Mouse (Mus musculus): ENCODE measurements around the gene Rdh16f2.
"Not testable (repeated sequence)": the region's sequence is repeated elsewhere in the genome, so short reads cannot be mapped to it uniquely, and the experiment has no call there.

Rdh16f2 gene

DNA sequence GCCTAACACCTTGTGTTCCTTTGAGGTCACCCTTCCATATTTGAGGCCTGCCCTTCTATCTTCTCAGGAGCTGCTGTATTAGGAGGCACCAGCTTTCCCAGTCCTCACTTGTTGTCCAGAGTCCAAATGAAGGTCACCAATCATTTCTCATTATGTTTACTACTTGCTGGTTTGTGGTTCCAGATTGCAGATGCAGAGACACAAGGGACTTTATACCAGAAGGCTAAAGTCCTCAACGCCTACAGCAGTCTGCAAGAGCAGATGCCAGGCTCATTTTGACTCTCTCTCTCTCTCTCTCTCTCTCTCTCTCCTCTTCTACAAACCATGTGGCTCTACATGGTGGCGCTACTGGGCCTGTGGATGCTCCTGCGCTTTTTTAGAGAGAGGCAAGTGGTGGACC, at the start of gene Rdh16f2:
Rdh16f2 (plus strand) TSS at position 243 of the 400 bp plus-strand sequence.
- CTCF ChIA-PET = no interaction called here

DNA sequence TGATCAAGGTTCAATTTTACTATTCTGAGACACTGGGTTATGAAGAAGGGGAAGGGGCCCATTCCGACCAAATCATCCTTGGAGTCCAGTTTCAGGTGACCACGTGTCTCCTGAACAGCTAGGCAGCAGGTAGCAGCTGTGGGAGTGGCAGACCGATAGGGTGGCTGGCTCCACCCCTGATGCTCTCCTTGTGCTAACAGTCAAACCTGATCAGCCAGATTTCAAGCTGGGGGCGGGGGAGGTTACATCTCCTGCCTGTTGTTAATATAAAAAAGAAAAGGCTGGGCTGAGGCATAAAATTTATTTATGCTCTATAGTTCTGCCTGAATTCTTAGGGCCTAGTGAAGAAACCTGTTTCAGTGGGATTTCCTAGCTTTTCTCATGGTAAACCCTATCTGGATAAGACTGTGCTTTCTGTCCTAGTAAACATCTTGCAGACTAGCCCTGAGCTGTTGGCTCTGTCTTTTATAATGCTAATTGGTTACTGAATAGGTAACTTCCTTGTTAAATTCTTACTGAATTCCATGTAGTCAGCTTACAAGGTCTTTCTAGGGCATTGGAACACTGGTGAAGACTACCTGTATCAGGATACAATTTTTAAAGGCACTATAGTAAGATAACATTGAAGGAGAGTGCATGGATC, 48.9 kb upstream of the Rdh16f2 start:
- CTCF ChIA-PET = not testable (repeated sequence)

DNA sequence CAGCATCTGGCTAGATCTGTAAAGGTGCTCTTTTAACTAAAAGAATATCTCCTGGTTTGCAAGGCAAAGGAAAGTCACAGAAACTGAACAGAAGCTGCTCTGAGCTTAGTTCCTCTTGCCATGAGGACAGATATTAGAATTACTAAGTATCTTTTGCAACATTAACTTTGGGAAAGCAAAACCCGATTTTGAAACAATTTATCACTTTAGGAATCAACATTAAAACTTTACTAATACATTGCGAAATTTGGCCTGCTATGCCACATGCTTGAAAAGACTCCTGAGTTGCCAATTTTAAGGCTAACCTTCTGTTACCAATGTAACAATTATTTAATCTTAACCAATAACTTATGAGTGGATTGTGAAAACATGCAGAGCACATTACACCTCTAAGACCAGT, 44.5 kb upstream of the Rdh16f2 start:
- CTCF ChIA-PET = not testable (repeated sequence)

DNA sequence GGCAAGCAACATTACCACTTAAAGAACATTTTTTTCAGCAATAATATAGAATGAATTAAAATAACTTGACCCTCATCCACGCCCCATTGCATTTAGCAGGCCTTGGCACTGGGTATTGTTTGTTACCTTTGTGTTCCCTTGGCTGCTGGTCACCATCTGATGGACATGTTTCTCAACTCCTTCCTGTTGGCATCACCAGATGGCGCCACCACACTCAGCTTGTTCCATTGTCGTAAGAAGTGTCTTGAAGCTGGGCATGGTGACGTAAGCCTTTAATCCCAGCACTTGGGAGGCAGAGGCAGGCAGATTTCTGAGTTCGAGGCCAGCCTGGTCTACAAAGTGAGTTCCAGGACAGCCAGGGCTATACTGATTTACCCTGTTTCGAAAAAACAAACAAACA, 40.9 kb upstream of the Rdh16f2 start:
- CTCF ChIA-PET = no interaction called here

DNA sequence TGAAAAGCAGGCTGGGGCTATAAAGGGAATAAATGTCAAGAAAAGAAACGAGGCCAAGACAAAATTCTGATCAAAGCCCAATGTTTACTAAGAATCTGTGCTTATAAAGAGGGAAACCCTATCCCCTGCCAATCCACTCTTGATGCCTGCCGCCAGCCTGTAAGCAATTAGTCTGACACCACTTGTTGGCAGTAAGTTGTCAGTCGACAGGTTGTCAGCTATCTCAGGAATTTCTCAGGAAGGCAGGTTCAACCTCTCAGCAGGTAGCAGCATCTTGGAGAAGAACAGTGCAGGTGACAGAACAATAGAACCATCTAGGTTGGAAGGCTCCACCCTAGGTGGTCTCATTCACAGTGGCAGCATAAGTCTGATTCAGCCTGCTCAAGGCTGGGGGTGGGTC, 37.2 kb upstream of the Rdh16f2 start:
- CTCF ChIA-PET = no interaction called here

DNA sequence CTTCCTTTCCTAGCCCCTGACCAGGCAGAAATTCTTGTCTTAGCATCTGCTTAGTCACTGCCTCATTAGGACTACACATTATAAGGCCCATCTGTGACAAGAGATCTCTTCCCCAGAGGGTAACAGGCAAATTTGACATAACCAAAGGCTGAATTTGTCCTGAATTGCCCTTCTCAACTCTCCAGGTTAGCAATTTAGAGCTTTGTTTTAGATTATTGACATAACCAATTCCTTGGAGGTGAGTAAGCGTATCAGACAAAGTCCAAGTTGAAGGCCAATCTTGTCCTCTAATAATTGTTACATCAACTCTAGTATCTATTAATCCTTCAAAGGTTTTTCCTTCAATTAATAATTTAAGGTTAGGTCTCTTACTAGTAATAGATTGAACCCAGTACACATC, 32.1 kb upstream of the Rdh16f2 start:
- CTCF ChIA-PET = not testable (repeated sequence)

DNA sequence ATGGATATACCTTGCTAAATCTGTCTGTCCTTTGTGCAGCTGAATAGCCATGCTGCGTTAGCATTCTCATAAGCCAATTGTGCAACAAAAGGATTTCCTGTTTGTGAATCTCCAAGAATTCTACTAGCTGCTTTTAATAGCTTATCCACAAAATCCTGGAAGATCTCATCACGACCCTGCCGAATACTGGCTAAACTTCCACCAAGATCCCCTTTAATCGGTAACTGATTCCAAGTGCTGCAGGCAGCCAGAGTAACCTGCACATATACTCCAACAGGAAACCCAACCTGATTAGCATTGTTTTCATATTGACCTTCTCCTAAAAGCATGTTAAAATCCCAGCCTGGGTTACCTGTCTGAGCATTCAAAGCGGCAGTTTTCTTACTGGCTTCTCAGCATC, 31.0 kb upstream of the Rdh16f2 start:
- CTCF ChIA-PET = no interaction called here

DNA sequence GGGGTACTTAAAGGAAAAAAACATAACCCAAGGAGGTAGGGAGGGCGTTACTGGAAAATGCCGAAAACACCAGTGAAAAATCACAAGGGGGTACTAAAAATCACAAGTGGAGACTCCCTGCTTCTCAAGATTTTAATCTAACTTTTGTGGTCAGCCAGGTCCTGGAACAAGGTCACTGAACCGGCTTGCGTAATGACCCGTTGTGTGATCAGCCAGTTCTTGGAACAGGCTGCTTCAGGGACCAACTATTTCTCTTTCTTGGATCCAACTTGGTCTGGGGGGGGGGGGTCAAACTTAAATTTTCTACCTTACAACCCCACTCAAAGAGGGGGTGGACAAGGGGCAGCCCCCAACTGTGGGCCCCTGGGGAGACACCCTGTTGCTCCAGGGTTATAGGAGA, 28.5 kb upstream of the Rdh16f2 start:
- CTCF ChIA-PET = not testable (repeated sequence)

DNA sequence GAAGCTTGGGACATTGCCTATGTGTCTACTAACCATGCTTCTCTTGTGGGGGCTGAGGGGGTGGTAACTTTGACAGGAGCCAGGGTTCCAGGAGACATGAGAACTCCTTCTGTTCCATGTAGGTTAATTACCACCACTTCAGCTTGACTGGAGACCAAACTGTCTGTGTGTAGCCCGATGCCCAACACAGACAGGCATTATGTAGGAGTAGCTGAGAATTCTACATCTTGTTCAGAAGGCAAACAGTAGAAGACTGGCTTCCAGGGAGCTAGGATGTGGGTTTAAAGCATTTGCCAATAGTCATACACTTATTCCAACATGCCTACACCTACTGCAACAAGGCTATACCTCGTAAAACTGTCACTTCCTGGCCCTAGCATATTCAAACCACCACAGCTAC, 27.7 kb upstream of the Rdh16f2 start:
- CTCF ChIA-PET = no interaction called here

DNA sequence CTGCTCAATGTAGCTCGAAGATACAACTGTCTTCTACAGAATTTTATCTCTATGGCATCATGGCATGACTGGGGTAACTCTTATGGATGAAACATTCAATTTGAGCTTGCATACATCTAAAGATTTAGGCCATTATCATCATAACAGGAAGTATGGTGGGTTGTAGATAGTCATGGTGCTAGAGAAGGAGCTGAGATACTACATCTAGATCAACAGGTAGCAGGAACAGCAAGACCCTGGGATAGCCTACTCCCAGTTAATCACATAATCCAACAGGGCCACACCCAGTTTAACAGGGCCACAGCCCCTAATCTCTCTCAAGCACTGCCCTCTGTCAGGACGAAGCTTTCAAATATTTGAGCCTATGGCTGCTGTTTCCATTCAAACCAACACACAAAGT, 25.5 kb upstream of the Rdh16f2 start:
- CTCF ChIA-PET = no interaction called here

DNA sequence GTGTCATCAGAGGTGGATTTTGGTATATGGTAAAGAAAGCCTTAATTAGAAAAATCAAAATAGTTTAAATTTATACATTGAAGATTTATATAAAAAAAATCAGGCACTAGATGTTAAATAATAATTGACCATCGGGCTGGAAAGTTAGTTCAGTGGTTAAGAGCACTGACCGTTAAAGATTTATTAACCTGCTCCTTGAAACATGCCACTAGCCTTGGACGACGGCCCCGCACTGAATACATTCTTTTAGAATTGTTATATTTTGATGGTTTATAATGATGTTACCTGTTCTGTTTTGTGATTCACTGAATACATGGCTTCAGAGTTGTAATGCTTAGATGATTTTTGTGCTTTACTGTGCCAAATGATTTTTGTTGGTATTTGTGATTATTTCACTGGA, 20.3 kb upstream of the Rdh16f2 start:
- CTCF ChIA-PET = not testable (repeated sequence)

DNA sequence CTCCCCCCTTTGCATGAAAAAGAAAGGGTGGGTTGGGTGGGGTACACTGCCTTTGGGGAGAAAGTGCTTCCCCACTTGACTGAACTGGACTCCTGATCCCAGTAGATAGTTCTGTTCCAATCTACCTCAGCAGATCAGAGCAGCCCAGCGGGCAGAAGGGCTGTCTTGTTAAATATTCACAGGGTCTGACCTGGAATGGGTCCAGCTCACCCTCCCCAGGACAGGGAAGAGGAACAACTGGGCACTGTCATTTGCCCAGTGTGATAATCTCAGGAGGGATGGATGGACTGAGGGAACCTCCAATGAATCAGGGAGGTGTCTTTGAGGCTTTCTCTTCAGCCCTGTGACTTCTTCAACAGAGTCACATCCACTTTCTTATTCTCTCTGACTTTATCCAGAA, 18.2 kb upstream of the Rdh16f2 start:
- CTCF ChIA-PET = no interaction called here

DNA sequence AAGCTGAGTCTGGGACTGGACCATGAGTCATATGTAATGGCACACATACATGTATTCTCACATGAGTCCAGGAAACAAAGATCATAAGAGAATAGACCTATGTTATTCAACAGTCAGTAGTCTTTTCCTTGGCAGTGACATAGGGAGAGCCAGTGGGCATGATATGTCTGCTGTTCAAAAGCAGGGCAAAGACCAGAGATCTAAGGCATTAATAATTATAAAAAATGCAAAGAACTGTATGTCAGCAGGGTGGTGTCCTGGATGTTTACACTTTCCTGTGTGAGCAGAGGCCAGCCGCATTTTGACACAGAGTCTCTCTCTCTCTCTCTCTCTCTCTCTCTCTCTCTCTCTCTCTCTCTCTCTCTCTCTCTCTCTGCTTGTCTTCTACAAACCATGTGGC, 16.6 kb upstream of the Rdh16f2 start, which contains the start of gene Rdh19:
Rdh19 (plus strand) TSS at position 301 of the 400 bp plus-strand sequence.
- CTCF ChIA-PET = no interaction called here

DNA sequence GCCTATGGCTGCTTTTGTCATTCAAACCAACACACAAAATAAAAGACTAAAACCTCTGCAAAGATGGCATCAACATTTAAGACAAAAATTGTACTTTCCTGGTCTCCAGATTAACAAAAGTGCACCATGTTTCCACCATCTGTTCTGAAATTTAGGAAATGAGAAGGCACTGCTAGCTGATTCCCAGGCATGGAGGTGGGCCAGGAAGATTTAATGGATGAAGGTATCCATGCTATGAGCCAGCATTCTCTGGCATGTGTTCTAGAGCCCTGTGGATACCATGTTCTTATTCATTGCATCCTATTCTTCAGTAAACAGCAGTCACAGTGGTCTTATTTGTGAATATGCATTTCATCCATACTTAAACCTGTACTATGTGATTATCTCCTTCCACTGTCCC, 9.9 kb upstream of the Rdh16f2 start:
- CTCF ChIA-PET = no interaction called here

DNA sequence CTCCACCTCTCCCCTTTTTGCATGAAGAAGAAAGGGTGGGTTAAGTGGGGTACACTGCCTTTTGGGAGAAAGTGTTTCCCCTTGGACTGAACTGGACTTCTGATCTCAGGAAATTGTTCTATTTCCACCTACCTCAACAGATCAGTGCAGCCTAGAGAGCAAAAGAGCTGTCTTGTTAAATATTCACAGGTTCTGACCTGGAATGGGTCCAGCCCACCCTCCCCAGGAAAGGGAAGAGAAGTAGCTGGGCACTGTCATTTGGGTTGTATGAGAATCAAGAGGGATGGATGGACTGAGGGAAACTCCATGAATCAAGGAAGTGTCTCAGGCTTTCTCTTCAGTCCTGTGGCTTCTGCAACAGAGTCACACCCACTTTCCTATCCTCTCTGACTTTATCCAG, 1.3 kb upstream of the Rdh16f2 start:
- CTCF ChIA-PET = no interaction called here

DNA sequence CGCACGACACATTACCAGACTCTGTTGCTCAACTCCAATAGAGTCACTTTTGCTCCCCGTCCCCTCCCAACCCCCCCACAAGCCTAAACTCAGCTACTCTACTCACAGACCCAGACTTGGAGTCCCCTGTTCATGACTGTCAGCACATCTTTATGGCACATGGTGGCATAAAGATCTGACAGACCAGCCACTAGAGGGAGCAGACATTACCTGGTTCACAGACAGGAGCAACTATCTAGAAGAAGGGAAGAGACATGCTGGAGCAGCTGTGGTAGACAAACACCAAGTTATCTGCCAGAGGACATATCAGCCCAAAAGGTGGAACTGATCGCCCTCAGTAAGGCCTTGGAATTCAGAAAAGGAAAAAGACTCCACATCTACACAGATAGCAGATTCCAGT, 6.2 kb downstream of the Rdh16f2 start:
- CTCF ChIA-PET = no interaction called here

DNA sequence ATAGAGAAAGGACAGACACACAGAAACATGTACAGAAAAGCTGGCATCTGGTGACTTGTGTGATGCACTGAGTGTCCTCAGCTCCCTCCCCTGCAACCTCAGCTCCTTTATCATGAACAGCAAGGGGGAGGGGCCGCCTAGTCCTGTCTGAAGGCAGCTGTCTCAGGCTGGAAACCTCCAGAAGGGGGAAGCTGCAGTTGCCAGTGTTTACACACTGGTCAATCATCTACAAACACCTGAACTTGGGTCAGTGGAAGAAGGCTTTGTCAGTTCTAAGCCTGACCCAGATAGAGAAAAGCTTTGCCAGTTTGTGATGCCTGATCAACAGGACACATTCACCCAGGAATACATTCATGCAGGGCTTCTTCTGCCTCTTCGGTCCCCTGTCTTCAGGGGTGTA, 11.4 kb downstream of the Rdh16f2 start:
- CTCF ChIA-PET = no interaction called here

DNA sequence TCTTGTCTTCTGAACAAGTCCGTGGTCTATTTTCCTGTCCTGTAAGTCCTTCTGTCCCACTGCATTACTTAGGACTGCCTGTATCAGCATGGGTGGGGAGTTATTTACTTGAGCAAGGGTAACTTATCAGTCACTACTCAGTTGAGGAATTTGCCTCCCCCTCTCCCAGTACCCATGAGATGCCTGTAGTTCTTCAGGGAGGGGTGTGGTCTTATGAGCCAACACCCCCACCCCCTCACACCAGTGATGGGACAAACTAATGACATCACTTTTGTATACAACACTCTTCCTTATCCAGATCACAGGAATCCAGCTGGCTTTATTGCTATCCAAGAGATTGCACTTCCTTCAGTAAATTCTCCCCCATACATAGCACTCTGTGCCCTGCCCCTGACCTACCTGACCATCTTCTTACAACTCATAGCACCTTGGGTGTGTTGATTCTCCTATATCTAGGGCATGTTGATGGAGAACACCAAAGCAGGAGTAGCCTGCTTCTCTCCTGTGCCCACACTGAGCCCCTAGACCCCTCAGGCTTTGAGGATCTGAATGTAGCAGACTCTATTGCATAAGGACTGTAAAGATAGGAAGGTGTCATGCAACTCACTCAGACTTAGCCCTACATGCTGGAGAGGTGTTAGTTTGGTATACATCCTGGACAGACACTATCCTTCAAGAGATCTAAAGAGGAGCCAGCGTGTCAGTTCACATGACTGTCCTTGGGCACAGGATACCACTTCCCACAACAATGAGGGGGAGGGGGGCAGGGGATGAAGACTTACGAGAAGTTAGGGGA, 12.2 kb downstream of the Rdh16f2 start:
- CTCF ChIA-PET = no interaction called here

DNA sequence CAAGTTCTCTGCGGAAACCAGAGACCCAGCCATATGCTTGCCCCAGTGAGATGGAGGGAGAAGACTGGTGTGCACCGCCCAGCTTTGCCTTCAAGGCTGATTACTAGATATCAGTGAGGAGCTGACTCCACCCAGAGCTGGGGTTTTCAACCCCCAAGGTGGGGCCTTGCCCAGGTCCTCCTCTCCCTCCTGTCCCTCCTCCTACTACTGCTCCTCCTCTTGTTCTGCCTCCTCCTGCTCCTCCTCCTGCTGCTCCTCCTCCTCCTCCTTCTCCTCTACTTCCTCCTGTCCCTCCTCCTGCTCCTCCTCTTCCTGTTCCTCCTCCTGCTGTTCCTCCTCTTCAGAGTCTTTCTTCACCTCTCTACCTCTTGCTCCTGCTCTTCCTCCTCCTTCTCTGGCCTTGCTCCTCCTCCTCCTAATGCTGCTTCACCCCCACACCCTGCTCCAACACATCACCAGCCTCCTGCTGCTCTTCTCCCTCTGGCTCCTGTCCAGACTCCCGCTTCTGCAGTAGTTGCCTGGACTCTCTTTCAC, 12.9 kb downstream of the Rdh16f2 start:
- CTCF ChIA-PET = no interaction called here

DNA sequence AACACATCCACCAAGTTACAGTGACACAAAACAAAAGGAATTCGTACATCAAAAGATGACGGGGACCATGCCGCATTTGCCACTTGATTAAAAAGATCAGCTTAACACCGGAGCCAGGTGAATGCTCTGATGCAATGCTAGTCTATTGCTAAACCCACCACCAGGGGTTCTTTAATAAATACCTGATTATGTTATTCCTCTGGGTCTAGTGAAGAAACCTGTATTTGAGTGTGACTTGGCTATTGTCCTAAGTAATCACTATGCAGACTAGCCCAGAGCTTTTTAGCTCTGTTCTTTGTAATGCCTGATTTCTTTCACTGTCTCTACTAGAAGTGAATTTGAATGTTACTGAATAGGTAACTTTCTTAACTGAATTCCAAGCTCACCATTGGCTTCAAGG, 14.8 kb downstream of the Rdh16f2 start:
- CTCF ChIA-PET = no interaction called here

DNA sequence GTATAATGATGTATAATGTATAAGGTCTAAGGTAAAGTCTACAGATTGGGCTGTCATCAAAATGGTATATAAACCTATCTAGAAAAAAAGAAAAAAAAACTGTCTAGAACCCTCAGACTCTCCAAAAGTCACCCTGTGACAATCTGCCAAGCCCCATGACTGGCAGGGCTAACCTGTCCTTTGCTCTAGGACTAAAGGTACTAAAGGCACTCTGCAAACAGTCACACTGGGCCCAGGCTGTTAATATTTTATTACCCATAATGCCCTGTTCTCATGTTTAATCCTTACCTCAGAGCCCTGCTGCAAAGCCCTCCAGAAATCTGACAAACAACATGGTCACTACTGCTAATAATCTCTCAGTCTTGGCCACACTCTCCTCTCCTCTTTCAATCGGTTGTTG, 20.3 kb downstream of the Rdh16f2 start:
- CTCF ChIA-PET = no interaction called here

DNA sequence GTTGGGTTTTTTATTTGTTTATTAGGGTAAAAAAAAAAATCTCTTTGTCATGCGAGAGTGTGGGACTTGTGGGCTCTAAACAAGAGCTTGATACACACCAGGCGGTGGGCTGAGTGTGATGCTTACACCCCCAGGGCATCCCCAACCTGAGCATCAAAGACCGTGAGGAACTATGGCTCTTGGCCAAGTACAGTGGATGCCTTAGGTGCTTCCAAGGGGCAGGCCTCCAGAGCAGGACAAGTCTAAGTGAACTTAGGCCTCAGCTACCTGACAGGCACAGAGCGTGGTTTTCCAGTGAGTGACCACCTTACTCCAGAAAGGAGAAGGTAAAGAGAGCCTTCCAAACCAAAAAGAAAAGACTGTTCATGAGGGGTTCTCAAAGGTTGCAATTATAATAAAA, 20.7 kb downstream of the Rdh16f2 start:
- CTCF ChIA-PET = no interaction called here

DNA sequence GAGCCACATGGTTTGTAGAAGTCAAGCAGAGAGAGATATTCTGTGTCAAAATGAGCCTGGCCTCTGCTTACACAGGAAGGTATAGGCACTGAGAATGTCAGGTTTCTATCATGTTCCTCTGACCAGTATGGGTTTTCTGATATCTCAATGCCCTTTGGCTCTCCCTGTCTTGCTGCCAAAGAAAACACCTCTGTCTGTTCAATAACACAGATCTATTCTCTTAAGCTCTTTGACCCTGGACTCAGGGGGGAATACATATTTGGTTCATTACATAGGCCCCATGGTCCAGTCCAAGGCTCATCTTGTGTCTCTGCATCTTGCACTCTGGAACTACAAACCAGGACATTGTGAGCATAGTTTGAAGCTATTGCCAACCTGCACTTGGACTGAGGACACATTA, 22.3 kb downstream of the Rdh16f2 start, which contains the start of gene Rdh7:
Rdh7 (minus strand) TSS at position 213 of the 400 bp plus-strand sequence.
- CTCF ChIA-PET = no interaction called here

DNA sequence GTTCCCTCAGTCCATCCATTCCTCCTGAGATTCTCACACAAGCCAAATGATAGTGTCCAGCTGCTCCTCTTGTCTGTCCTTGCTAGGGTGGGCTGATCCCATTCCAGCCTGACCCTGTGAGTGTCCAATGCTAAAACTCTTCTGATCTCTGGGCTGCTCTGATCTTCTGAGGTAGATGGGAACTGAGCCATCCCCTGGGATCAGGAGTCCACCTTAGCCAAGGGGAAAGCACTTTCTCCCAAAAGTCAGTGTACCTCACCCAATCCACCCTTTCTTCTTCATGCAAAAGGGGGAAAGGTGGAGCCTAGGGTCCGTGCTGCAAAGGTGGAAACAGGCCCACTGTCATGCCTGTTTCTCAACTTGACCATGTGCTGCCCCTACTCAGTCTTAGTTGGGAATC, 25.2 kb downstream of the Rdh16f2 start:
- CTCF ChIA-PET = no interaction called here
